Mouse (Mus musculus) liver, embryonic 14.5 days (tissue): ENCODE data around the gene Anxa4.

ENCODE experiments used
- CTCF ChIP-seq: IDR thresholded peaks from 2 replicates; pipeline ENCODE4 v1.5.1; 2016; ENCODE audit warnings: antibody characterized with exemption, low read depth, control low read depth
- EP300 ChIP-seq: IDR thresholded peaks from 2 replicates; pipeline ENCODE4 v1.6.1; 2016; ENCODE audit warnings: antibody characterized with exemption, low read depth

GRCm38 (mm10) chr6:86813341-86813740, 20.0 kb upstream of the Anxa4 start:
- TF ChIP-seq CTCF (peak; percentile 67), EP300 (no peak)
